Mouse (Mus musculus): ENCODE data around the gene Prrt3. TPM values are rescaled to one million over a fixed set of nuclear protein-coding genes. Genes with fewer than 3 reads are reported as not detected.

The Prrt3 gene
- polyA plus RNA-seq, 1 experiment: not detected

DNA sequence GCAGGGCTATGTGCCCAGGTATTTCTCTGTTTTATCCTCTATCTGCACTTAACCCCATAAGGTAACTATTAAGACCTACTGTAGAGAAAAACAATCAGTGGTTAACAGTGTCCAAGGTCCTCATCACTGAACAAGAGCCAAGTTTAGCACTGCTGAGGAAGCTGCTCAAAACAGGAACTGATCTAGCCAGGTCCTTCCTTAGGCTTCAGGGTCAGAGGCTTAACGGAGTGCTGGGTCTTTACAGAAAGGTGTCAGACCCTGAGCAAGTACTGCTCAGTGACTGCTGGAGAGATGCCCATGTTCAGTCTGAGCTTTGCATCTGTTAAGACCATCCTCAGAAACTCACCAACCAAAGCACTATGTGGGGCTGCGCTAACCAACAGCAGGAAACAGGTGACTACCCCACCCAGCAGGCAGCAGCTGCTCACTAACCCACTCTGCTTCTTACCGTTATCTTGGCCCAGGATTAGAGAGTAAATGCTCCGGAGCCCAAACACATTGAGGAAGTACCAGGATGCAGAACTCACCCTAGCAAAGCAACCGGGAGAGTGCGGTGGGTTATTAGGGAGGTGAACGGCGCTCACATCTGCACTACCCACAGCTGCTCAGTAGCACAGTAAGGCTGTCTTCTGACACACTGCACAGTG lies 15.8 kb upstream of the Prrt3 start:
- WGBS: 95% methylated on average over 8 of the region's 8 CpGs
- Histone ChIP-seq H3K4me1 (ENCODE audit: control insufficient read depth, insufficient read depth, low read length) (no peaks in the 10 kb centered on the region), H3K27ac (ENCODE audit: insufficient read depth, low read depth, low read length) (no peak overlapping the region; the same call in 1 of the 2 replicates), H3K4me3 (ENCODE audit: insufficient read depth, low read depth, low read length) (no peak overlapping the region)
- TF ChIP-seq CTCF (IDR thresholded peaks at IDR 0.05; ENCODE audit: insufficient read depth, low read depth, low read length) (no peak), POLR2A (IDR thresholded peaks at IDR 0.05; ENCODE audit: insufficient read depth, low read depth, low read length) (no peak)

GRCm38 (mm10) chr6:113514600-113514999 lies 12.9 kb upstream of the Prrt3 start:
- Histone ChIP-seq H3K4me1 (ENCODE audit: control insufficient read depth, insufficient read depth, low read length) (no peaks in the 10 kb centered on the region), H3K27ac (ENCODE audit: insufficient read depth, low read depth, low read length) (no peak overlapping the region), H3K4me3 (ENCODE audit: insufficient read depth, low read depth, low read length) (no peak overlapping the region)
- no peak for TF ChIP-seq POLR2A (IDR thresholded peaks at IDR 0.05; ENCODE audit: insufficient read depth, low read depth, low read length)
- no peak for TF ChIP-seq CTCF (IDR thresholded peaks at IDR 0.05; ENCODE audit: insufficient read depth, low read depth, low read length)
- WGBS: over 99% methylated on average over 3 of the region's 3 CpGs

GRCm38 (mm10) chr6:113513944-113514343 lies 12.2 kb upstream of the Prrt3 start:
- Histone ChIP-seq H3K4me1 (ENCODE audit: control insufficient read depth, insufficient read depth, low read length) (no peaks in the 10 kb centered on the region), H3K27ac (ENCODE audit: insufficient read depth, low read depth, low read length) (no peak overlapping the region), H3K4me3 (ENCODE audit: insufficient read depth, low read depth, low read length) (no peak overlapping the region)
- 93% methylated on average over 6 of the region's 6 CpGs for WGBS
- TF ChIP-seq CTCF (IDR thresholded peaks at IDR 0.05; ENCODE audit: insufficient read depth, low read depth, low read length) (no peak), POLR2A (IDR thresholded peaks at IDR 0.05; ENCODE audit: insufficient read depth, low read depth, low read length) (no peak)

DNA sequence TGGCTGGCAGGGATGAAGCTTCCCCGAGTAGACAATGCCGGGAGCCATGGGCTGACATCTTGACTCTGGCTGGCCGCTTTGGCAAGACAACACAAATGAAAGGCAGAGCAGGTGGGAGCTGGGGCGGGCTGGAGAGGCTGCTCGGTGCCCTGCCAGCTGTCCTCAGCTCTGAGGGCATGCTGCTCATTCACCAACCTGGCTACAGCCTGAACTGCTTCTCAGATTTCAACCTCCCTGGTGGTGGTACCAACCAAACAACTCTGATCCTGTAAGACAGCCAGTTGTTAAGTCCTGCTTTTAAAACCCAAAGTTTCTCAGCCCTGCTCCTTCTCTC lies 7.2 kb upstream of the Prrt3 start:
- WGBS: 38% methylated on average over 5 of the region's 5 CpGs
- Histone ChIP-seq H3K4me3 (ENCODE audit: insufficient read depth, low read depth, low read length) (no peak overlapping the region), H3K4me1 (ENCODE audit: control insufficient read depth, insufficient read depth, low read length) (0 out of 2 replicates have a peak, but pooled peaks cover 7% of the 10 kb centered on the region), H3K27ac (ENCODE audit: insufficient read depth, low read depth, low read length) (no peak overlapping the region)
- TF ChIP-seq CTCF (IDR thresholded peaks at IDR 0.05; ENCODE audit: insufficient read depth, low read depth, low read length): no peak
- no peak for TF ChIP-seq POLR2A (IDR thresholded peaks at IDR 0.05; ENCODE audit: insufficient read depth, low read depth, low read length)

GRCm38 (mm10) chr6:113508272-113508946 lies 6.7 kb upstream of the Prrt3 start:
- TF ChIP-seq CTCF (IDR thresholded peaks at IDR 0.05; ENCODE audit: insufficient read depth, low read depth, low read length): no peak
- TF ChIP-seq POLR2A (IDR thresholded peaks at IDR 0.05; ENCODE audit: insufficient read depth, low read depth, low read length): no peak
- H3K27ac ChIP-seq (ENCODE audit: insufficient read depth, low read depth, low read length): no peak overlapping the region; the same call in 1 of the 2 replicates
- 53% methylated on average over 7 of the region's 7 CpGs for WGBS
- H3K4me3 ChIP-seq (ENCODE audit: insufficient read depth, low read depth, low read length): no peak overlapping the region
- 0 out of 2 replicates have a peak, but pooled peaks cover 7% of the 10 kb centered on the region for H3K4me1 ChIP-seq (ENCODE audit: control insufficient read depth, insufficient read depth, low read length)

GRCm38 (mm10) chr6:113507130-113507529 lies 5.4 kb upstream of the Prrt3 start:
- TF ChIP-seq POLR2A (IDR thresholded peaks at IDR 0.05; ENCODE audit: insufficient read depth, low read depth, low read length): no peak
- TF ChIP-seq CTCF (IDR thresholded peaks at IDR 0.05; ENCODE audit: insufficient read depth, low read depth, low read length): no peak
- Histone ChIP-seq H3K4me1 (ENCODE audit: control insufficient read depth, insufficient read depth, low read length) (0 out of 2 replicates have a peak, but pooled peaks cover 7% of the 10 kb centered on the region), H3K27ac (ENCODE audit: insufficient read depth, low read depth, low read length) (no peak overlapping the region), H3K4me3 (ENCODE audit: insufficient read depth, low read depth, low read length) (no peak overlapping the region)

DNA sequence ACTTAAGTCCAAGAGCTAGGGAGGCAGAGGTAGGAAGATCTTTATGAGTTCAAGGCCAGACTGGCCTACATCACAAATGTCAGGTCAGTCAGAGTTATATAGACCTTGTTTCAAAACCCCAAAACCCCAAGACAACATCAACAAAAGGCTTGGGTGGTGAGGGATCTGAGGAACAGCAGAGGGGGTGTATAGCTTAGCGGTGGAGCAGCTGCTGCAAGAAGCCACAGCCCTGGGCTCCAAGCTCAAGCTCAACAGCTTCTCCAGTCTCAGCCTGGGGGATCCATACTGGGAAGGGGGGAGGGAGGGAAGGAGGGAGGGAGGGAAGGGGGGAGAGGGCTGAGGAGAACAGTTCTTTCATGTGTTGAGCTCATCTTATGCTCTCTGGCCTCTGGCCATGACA lies 4.0 kb upstream of the Prrt3 start:
- Histone ChIP-seq H3K4me3 (ENCODE audit: insufficient read depth, low read depth, low read length) (no peak overlapping the region), H3K27ac (ENCODE audit: insufficient read depth, low read depth, low read length) (no peak overlapping the region), H3K4me1 (ENCODE audit: control insufficient read depth, insufficient read depth, low read length) (peaks cover 8% of the 10 kb centered on the region; the same call in 1 of the 2 replicates)
- TF ChIP-seq POLR2A (IDR thresholded peaks at IDR 0.05; ENCODE audit: insufficient read depth, low read depth, low read length): no peak
- TF ChIP-seq CTCF (IDR thresholded peaks at IDR 0.05; ENCODE audit: insufficient read depth, low read depth, low read length): no peak
- WGBS: 92% methylated on average over 1 of the region's 1 CpGs

DNA sequence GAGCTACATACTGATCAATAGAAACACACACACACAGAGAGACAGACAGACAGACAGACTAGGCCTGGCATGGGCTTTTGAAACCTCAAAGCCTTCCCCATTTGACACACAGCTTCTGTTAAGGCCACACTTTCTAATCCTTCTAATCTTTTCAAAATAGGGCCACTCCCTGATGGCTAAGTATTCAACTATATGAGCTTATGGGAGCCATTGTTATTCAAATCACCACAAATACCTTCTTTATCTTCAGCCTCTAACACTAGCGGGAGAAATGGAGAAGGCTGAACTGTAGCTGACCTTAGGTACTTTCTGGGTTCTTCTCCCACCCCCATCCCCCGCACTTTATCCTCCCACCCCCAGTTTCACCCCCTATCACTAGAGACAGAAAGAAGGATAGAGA lies 1.1 kb upstream of the Prrt3 start:
- TF ChIP-seq CTCF (IDR thresholded peaks at IDR 0.05; ENCODE audit: insufficient read depth, low read depth, low read length) (no peak), POLR2A (IDR thresholded peaks at IDR 0.05; ENCODE audit: insufficient read depth, low read depth, low read length) (no peak)
- Histone ChIP-seq H3K4me1 (ENCODE audit: control insufficient read depth, insufficient read depth, low read length) (peaks cover 7% of the 10 kb centered on the region; the same call in 1 of the 2 replicates), H3K4me3 (ENCODE audit: insufficient read depth, low read depth, low read length) (no peak overlapping the region), H3K27ac (ENCODE audit: insufficient read depth, low read depth, low read length) (no peak overlapping the region)
- 72% methylated on average over 2 of the region's 2 CpGs for WGBS

GRCm38 (mm10) chr6:113499346-113499745 lies 2.4 kb downstream of the Prrt3 start:
- Histone ChIP-seq H3K27ac (ENCODE audit: insufficient read depth, low read depth, low read length) (no peak overlapping the region), H3K4me1 (ENCODE audit: control insufficient read depth, insufficient read depth, low read length) (peaks cover 21% of the 10 kb centered on the region), H3K4me3 (ENCODE audit: insufficient read depth, low read depth, low read length) (no peak overlapping the region)
- 85% methylated on average over 6 of the region's 6 CpGs for WGBS
- TF ChIP-seq CTCF (IDR thresholded peaks at IDR 0.05; ENCODE audit: insufficient read depth, low read depth, low read length) (no peak), POLR2A (IDR thresholded peaks at IDR 0.05; ENCODE audit: insufficient read depth, low read depth, low read length) (no peak)

Data from olfactory bulb, adult 2 months (tissue).